ENCODE assay signal across 9 mouse cellular contexts in genomic region chr16:18047660-18048059, GRCm38 (mm10). TPM values are rescaled to one million over a fixed set of nuclear protein-coding genes. Genes with fewer than 3 reads are reported as not detected.
DNase-seq lines count a peak whose midpoint lies in the region; ATAC-seq and TF ChIP-seq lines count a peak whose summit lies in the region.
"Had no signal": no experiment of that assay in that cellular context is flagged by ENCODE, and none has a peak within 500 bp of the region (broad histone marks: within the 10 kb centered on the region; RNA-seq: fewer than 3 reads in every experiment).

No protein-coding gene starts in this region.

- no peaks in the 10 kb centered on the region for H3K4me1 ChIP-seq in hindbrain, embryonic 13.5 days (replicated peaks)
- H3K4me1 ChIP-seq in limb, embryonic 14.5 days (ENCODE audit: control insufficient read depth, insufficient read depth, low read length), result no peaks in the 10 kb centered on the region
- H3K4me1 ChIP-seq in neural tube, embryonic 14.5 days (ENCODE audit: control insufficient read depth, insufficient read depth, low read length), result no peaks in the 10 kb centered on the region

- no peak overlapping the region for H3K4me2 ChIP-seq in hindbrain, embryonic 13.5 days
- H3K4me2 ChIP-seq in limb, embryonic 14.5 days (replicated peaks; ENCODE audit: low read depth, low read length, severe bottlenecking), result no peak overlapping the region
- no peak overlapping the region for H3K4me2 ChIP-seq in neural tube, embryonic 14.5 days (ENCODE audit: low read depth, low read length)

- no peak for TF ChIP-seq POLR2A in limb, embryonic 14.5 days (IDR thresholded peaks at IDR 0.05; ENCODE audit: borderline replicate concordance, extremely low read depth, insufficient read depth, insufficient read length)

- no peaks in the 10 kb centered on the region for H3K9me3 ChIP-seq in hindbrain, embryonic 13.5 days
- no peaks in the 10 kb centered on the region for H3K9me3 ChIP-seq in limb, embryonic 14.5 days (ENCODE audit: control insufficient read depth, low read length)
- no peaks in the 10 kb centered on the region for H3K9me3 ChIP-seq in neural tube, embryonic 14.5 days (ENCODE audit: control insufficient read depth, low read length)

- H3K27ac ChIP-seq in hindbrain, embryonic 13.5 days, result no peak overlapping the region
- H3K27ac ChIP-seq in limb, embryonic 14.5 days (replicated peaks; ENCODE audit: low read depth, low read length), result no peak overlapping the region
- H3K27ac ChIP-seq in neural tube, embryonic 14.5 days (ENCODE audit: low read depth, low read length), result no peak overlapping the region

- WGBS in hindbrain, embryonic 13.5 days, result 3% methylated on average over 3 of the region's 3 CpGs
- 2% methylated on average over 3 of the region's 3 CpGs for WGBS in limb, embryonic 14.5 days
- 0% methylated on average over 3 of the region's 3 CpGs for WGBS in neural tube, embryonic 14.5 days

- no peak overlapping the region for H3K9ac ChIP-seq in hindbrain, embryonic 13.5 days
- no peak overlapping the region for H3K9ac ChIP-seq in limb, embryonic 14.5 days (ENCODE audit: low read depth, low read length, severe bottlenecking)
- no peak overlapping the region for H3K9ac ChIP-seq in neural tube, embryonic 14.5 days (replicated peaks; ENCODE audit: low read depth, low read length)

- H3K4me3 ChIP-seq in hindbrain, embryonic 13.5 days, result no peak overlapping the region
- H3K4me3 ChIP-seq in limb, embryonic 14.5 days (replicated peaks; ENCODE audit: low read length), result no peak overlapping the region
- H3K4me3 ChIP-seq in neural tube, embryonic 14.5 days (ENCODE audit: low read depth, low read length), result no peak overlapping the region
- H3K4me3 ChIP-seq: myocyte had no signal

- intact Hi-C loops in left cerebral cortex, postnatal 25 days (cut with DNase I), result loop anchor here (5.0 kb wide), 2 partner anchors 115 to 135 kb away; partner anchors contain the start of gene Ess2

- DNase-seq in left cerebral cortex, postnatal 25 days (ENCODE audit: low spot score in 2 of 2), result peak; percentile 40 to 63
- no peak for DNase-seq in left cerebral cortex, adult 11 months (ENCODE audit: low spot score)
- peak; percentile 36 for DNase-seq in MEL-GATA-1-ER (ENCODE audit: extremely low read depth, low read depth)
- peak; percentile 80 for DNase-seq in limb, embryonic 14.5 days (ENCODE audit: low spot score)
- no peak for DNase-seq in adrenal gland, adult 2 months

- H3K36me3 ChIP-seq in hindbrain, embryonic 13.5 days, result no peaks in the 10 kb centered on the region
- H3K36me3 ChIP-seq in limb, embryonic 14.5 days (ENCODE audit: control insufficient read depth, insufficient read depth, low read length), result no peaks in the 10 kb centered on the region
- no peaks in the 10 kb centered on the region for H3K36me3 ChIP-seq in neural tube, embryonic 14.5 days (ENCODE audit: control insufficient read depth, insufficient read depth, low read length)

- H3K27me3 ChIP-seq in hindbrain, embryonic 13.5 days, result peaks cover 16% of the 10 kb centered on the region
- no peaks in the 10 kb centered on the region for H3K27me3 ChIP-seq in limb, embryonic 14.5 days (ENCODE audit: control insufficient read depth, insufficient read depth, low read length)
- H3K27me3 ChIP-seq in neural tube, embryonic 14.5 days (ENCODE audit: control insufficient read depth, insufficient read depth, low read length), result no peaks in the 10 kb centered on the region

- peak; percentile 82 for ATAC-seq in common myeloid progenitor, adult 5-6 weeks (replicated peaks; ENCODE audit: low read depth, poor library complexity, severe bottlenecking)
- ATAC-seq in hindbrain, embryonic 13.5 days (ENCODE audit: low FRiP score), result peak; percentile 68
- ATAC-seq in limb, embryonic 14.5 days (ENCODE audit: low FRiP score, low read depth), result peak; percentile 20; the same call in 1 of the 2 replicates
- peak; percentile 74 for ATAC-seq in neural tube, embryonic 14.5 days (ENCODE audit: low read depth)

RNA-seq across cellular contexts. Expression of gene Dgcr6, which starts 5.0 kb away (rescaled TPM):
- 10 to 100 TPM; 82.6 to 91.8 TPM for total RNA-seq in left cerebral cortex, postnatal 25 days (2021)
- total RNA-seq in common myeloid progenitor, adult 5-6 weeks (2017), result 17.8 and 20.9 TPM in 2 replicates
- 167 and 179 TPM in 2 replicates for polyA plus RNA-seq in hindbrain, embryonic 13.5 days (2015; fragmentation: Nextera tagmentation; extraction: Ambion mirVana)
- polyA plus RNA-seq in limb, embryonic 14.5 days (2012; rRNA removed), result 69.0 and 76.0 TPM in 2 replicates
- 106 and 110 TPM in 2 replicates for polyA plus RNA-seq in limb, embryonic 14.5 days (2014; fragmentation: Nextera tagmentation; extraction: Ambion mirVana)
- 155 and 174 TPM in 2 replicates for polyA plus RNA-seq in neural tube, embryonic 14.5 days (2014; fragmentation: Nextera tagmentation; extraction: Ambion mirVana)
- 10 to 100 TPM; 71.3 to 75.7 TPM for total RNA-seq in adrenal gland, adult 2 months (2021)
- polyA plus RNA-seq in adrenal gland, adult 2 months (2012; rRNA removed), result 127 and 132 TPM in 2 replicates

RNA-seq across cellular contexts. Expression of gene Prodh, which starts 42.3 kb away (rescaled TPM):
- 10 to 100 TPM; 34.1 to 36.7 TPM for total RNA-seq in left cerebral cortex, postnatal 25 days (2021)
- 48.6 and 59.7 TPM in 2 replicates for total RNA-seq in common myeloid progenitor, adult 5-6 weeks (2017)
- 4.8 TPM in 2 replicates for polyA plus RNA-seq in hindbrain, embryonic 13.5 days (2015; fragmentation: Nextera tagmentation; extraction: Ambion mirVana)
- polyA plus RNA-seq in limb, embryonic 14.5 days (2012; rRNA removed), result 19.6 and 20.6 TPM in 2 replicates
- 8.9 and 10.2 TPM in 2 replicates for polyA plus RNA-seq in limb, embryonic 14.5 days (2014; fragmentation: Nextera tagmentation; extraction: Ambion mirVana)
- 2.2 and 2.5 TPM in 2 replicates for polyA plus RNA-seq in neural tube, embryonic 14.5 days (2014; fragmentation: Nextera tagmentation; extraction: Ambion mirVana)
- total RNA-seq in adrenal gland, adult 2 months (2021), result 10 to 100 TPM; 30.2 to 46.7 TPM
- polyA plus RNA-seq in adrenal gland, adult 2 months (2012; rRNA removed), result 68.7 and 99.1 TPM in 2 replicates

Comparison
In these comparisons a context has a peak if more than half of its experiments do, and no peak if none do; other contexts are left out.
1. DNase-seq: peak in left cerebral cortex, postnatal 25 days (2 of 2), MEL-GATA-1-ER (single experiment) and limb, embryonic 14.5 days (single experiment); none in left cerebral cortex, adult 11 months (single experiment) and adrenal gland, adult 2 months (single experiment).
2. ATAC-seq: peak in every context shown above with its lines; median percentile 82 in common myeloid progenitor, adult 5-6 weeks; 74 in neural tube, embryonic 14.5 days; 68 in hindbrain, embryonic 13.5 days; 20 in limb, embryonic 14.5 days.